Mouse (Mus musculus) A20 (cell line): Measurements from ENCODE around the gene Ascl4.
A peak's percentile ranks its signal among the peaks of the same experiment; 100 is the strongest.

Experiments used
- DNase-seq: peaks from one replicate; pipeline ENCODE4 v3.0.0-alpha.2; 2011; ENCODE audit warnings: low read depth, low spot score

Ascl4 gene

GRCm38 (mm10) chr10:85969894-85970620 lies 42.6 kb downstream of the Ascl4 start:
- peak; percentile 48 for DNase-seq

GRCm38 (mm10) chr10:85971826-85972225 lies 44.3 kb downstream of the Ascl4 start:
- no peak for DNase-seq

GRCm38 (mm10) chr10:85972915-85973314 lies 45.4 kb downstream of the Ascl4 start:
- DNase-seq: no peak

- DNase-seq: no peak
Observed at GRCm38 (mm10) chr10:85989412-85990115, 62.1 kb downstream of the Ascl4 start.

GRCm38 (mm10) chr10:85992412-85992811 lies 64.9 kb downstream of the Ascl4 start:
- DNase-seq: no peak

- no peak for DNase-seq
Observed at GRCm38 (mm10) chr10:85993836-85994235, 66.4 kb downstream of the Ascl4 start.

GRCm38 (mm10) chr10:85994543-85995104 lies 67.1 kb downstream of the Ascl4 start:
- DNase-seq: no peak
